Mouse (Mus musculus) cerebellum, postnatal 10 days (tissue): ENCODE measurements around the gene Apoc3.

Experiments used
- DNase-seq, 2 experiments: peaks; one replicate each; pipeline ENCODE4 v3.0.0; 2021; ENCODE audit warnings: mixed read lengths in 2 of 2

Apoc3 gene

GRCm38 (mm10) chr9:46235596-46235648 is at the start of gene Apoc3:
Gene Apoc3, minus strand, starts transcription at chr9:46235636.
- no peak for DNase-seq

- DNase-seq = peak; percentile 97 to 98
Observed at GRCm38 (mm10) chr9:46282631-46283436, 47.4 kb upstream of the Apoc3 start, which contains the start of gene Bud13. Gene Bud13, plus strand, starts transcription at chr9:46283008.

- DNase-seq = no peak
Observed at GRCm38 (mm10) chr9:46274494-46274893, 39.1 kb upstream of the Apoc3 start.

GRCm38 (mm10) chr9:46272677-46273454 is 37.4 kb upstream of the Apoc3 start, which contains the start of gene Zpr1:
Gene Zpr1, plus strand, starts transcription at chr9:46273064.
- DNase-seq = peak; percentile 89 to 91

- no peak for DNase-seq
Observed at GRCm38 (mm10) chr9:46272070-46272469, 36.6 kb upstream of the Apoc3 start.

- no peak for DNase-seq
Observed at GRCm38 (mm10) chr9:46270782-46271181, 35.3 kb upstream of the Apoc3 start.

GRCm38 (mm10) chr9:46269125-46269524 is 33.7 kb upstream of the Apoc3 start:
- DNase-seq = no peak

GRCm38 (mm10) chr9:46268343-46268873 is 33.0 kb upstream of the Apoc3 start, which contains the start of gene Apoa5:
Gene Apoa5, plus strand, starts transcription at chr9:46268633.
- no peak for DNase-seq

GRCm38 (mm10) chr9:46261131-46261530 is 25.7 kb upstream of the Apoc3 start:
- DNase-seq = no peak

- DNase-seq = no peak
Observed at GRCm38 (mm10) chr9:46259111-46259510, 23.7 kb upstream of the Apoc3 start.

- DNase-seq = no peak
Observed at GRCm38 (mm10) chr9:46257546-46257945, 22.1 kb upstream of the Apoc3 start.

GRCm38 (mm10) chr9:46256658-46257385 is 21.4 kb upstream of the Apoc3 start:
- no peak for DNase-seq

GRCm38 (mm10) chr9:46256177-46256576 is 20.7 kb upstream of the Apoc3 start:
- no peak for DNase-seq

GRCm38 (mm10) chr9:46246752-46247324 is 11.4 kb upstream of the Apoc3 start:
- DNase-seq = peak; percentile 85 to 89

GRCm38 (mm10) chr9:46243584-46243983 is 8.1 kb upstream of the Apoc3 start:
- no peak for DNase-seq

GRCm38 (mm10) chr9:46243122-46243521 is 7.7 kb upstream of the Apoc3 start:
- no peak for DNase-seq

- DNase-seq = no peak
Observed at GRCm38 (mm10) chr9:46241818-46242217, 6.4 kb upstream of the Apoc3 start.

- DNase-seq = no peak
Observed at GRCm38 (mm10) chr9:46240526-46241153, 5.2 kb upstream of the Apoc3 start, which contains the start of gene Apoa4. Gene Apoa4, plus strand, starts transcription at chr9:46240696.

- no peak for DNase-seq
Observed at GRCm38 (mm10) chr9:46238850-46239249, 3.4 kb upstream of the Apoc3 start.

- no peak for DNase-seq
Observed at GRCm38 (mm10) chr9:46235649-46236048, 213 bp upstream of the Apoc3 start.

GRCm38 (mm10) chr9:46235196-46235595 is 240 bp downstream of the Apoc3 start:
- DNase-seq = no peak

- no peak for DNase-seq
Observed at GRCm38 (mm10) chr9:46230450-46230975, 4.9 kb downstream of the Apoc3 start.
